Mouse (Mus musculus): Measurements from ENCODE around the gene Tapbp. TPM values are rescaled to one million over a fixed set of nuclear protein-coding genes. Genes with fewer than 3 reads are reported as not detected.
"Not testable (repeated sequence)": the region's sequence is repeated elsewhere in the genome, so short reads cannot be mapped to it uniquely, and the experiment has no call there.

The Tapbp gene
- 100 to 1,000 TPM; 178 to 181 TPM for total RNA-seq (2021)
- long read RNA-seq, experiment 1, transcript Tapbp-206 (8 exons, 2,589 nt) = major isoform, 67 of 203 reads
- long read RNA-seq, experiment 1, transcript Tapbp-201 (8 exons, 2,898 nt) = minor isoform, 64 of 203 reads
- long read RNA-seq, experiment 1, partial matches to known transcripts = 60 of 203 reads
- long read RNA-seq, experiment 1, other reads (novel, unspliced or antisense) = 10 of 203 reads
- long read RNA-seq, experiment 2, transcript Tapbp-206 (8 exons, 2,589 nt) = minor isoform, 32 of 89 reads
- long read RNA-seq, experiment 2, transcript Tapbp-201 (8 exons, 2,898 nt) = major isoform, 35 of 89 reads
- long read RNA-seq, experiment 2, partial matches to known transcripts = 22 of 89 reads
- long read RNA-seq, experiment 2, other reads (novel, unspliced or antisense) = 0 of 89 reads

- DNase-seq = peak; percentile 95 to 98
Observed at GRCm38 (mm10) chr17:33915671-33916250, at the start of gene Tapbp, which contains the start of gene Zbtb22. Gene Tapbp, plus strand, starts transcription at chr17:33915899. Gene Zbtb22, plus strand, starts transcription at chr17:33915904.

- not testable (repeated sequence) for DNase-seq
Observed at GRCm38 (mm10) chr17:33873537-33873936, 42.2 kb upstream of the Tapbp start, which contains the start of gene Gm7029. Gene Gm7029, plus strand, starts transcription at chr17:33873837.

- DNase-seq = no peak
Observed at GRCm38 (mm10) chr17:33874411-33874810, 41.3 kb upstream of the Tapbp start.

GRCm38 (mm10) chr17:33875797-33876196 lies 39.9 kb upstream of the Tapbp start:
- DNase-seq = peak in 1 of 2 experiments; percentile 46

- DNase-seq = not testable (repeated sequence)
Observed at GRCm38 (mm10) chr17:33884320-33884719, 31.4 kb upstream of the Tapbp start.

- DNase-seq = not testable (repeated sequence)
Observed at GRCm38 (mm10) chr17:33887802-33888201, 27.9 kb upstream of the Tapbp start.

- DNase-seq = not testable (repeated sequence)
Observed at GRCm38 (mm10) chr17:33888230-33888629, 27.5 kb upstream of the Tapbp start.

- not testable (repeated sequence) for DNase-seq
Observed at GRCm38 (mm10) chr17:33889941-33890532, 25.7 kb upstream of the Tapbp start.

GRCm38 (mm10) chr17:33890533-33891059 lies 25.1 kb upstream of the Tapbp start, which contains the start of gene Kifc1:
Gene Kifc1, minus strand, starts transcription at chr17:33890661.
- DNase-seq = peak; percentile 98 to 99

GRCm38 (mm10) chr17:33891357-33891756 lies 24.3 kb upstream of the Tapbp start:
- no peak for DNase-seq

GRCm38 (mm10) chr17:33891892-33892291 lies 23.8 kb upstream of the Tapbp start:
- DNase-seq = not testable (repeated sequence)

- DNase-seq = no peak
Observed at GRCm38 (mm10) chr17:33892429-33892828, 23.3 kb upstream of the Tapbp start.

- DNase-seq = not testable (repeated sequence)
Observed at GRCm38 (mm10) chr17:33893011-33893410, 22.7 kb upstream of the Tapbp start.

GRCm38 (mm10) chr17:33897114-33897794 lies 18.4 kb upstream of the Tapbp start:
- peak in 1 of 2 experiments; percentile 60 for DNase-seq

- DNase-seq = not testable (repeated sequence)
Observed at GRCm38 (mm10) chr17:33898193-33898592, 17.5 kb upstream of the Tapbp start.

- no peak for DNase-seq
Observed at GRCm38 (mm10) chr17:33899642-33900041, 16.1 kb upstream of the Tapbp start.

- DNase-seq = no peak
Observed at GRCm38 (mm10) chr17:33900281-33900988, 15.3 kb upstream of the Tapbp start.

GRCm38 (mm10) chr17:33900989-33901314 lies 14.7 kb upstream of the Tapbp start:
- DNase-seq = no peak

GRCm38 (mm10) chr17:33901653-33902052 lies 14.0 kb upstream of the Tapbp start:
- DNase-seq = no peak

- DNase-seq = no peak
Observed at GRCm38 (mm10) chr17:33902079-33902478, 13.6 kb upstream of the Tapbp start.

- no peak for DNase-seq
Observed at GRCm38 (mm10) chr17:33902491-33902890, 13.2 kb upstream of the Tapbp start.

Measured in adrenal gland, postnatal 36 days (tissue).